Mouse (Mus musculus): ENCODE results near the gene Unc5a.

- TF ChIP-seq HCFC1 (IDR thresholded peaks at IDR 0.05; ENCODE audit: borderline replicate concordance, insufficient read depth, low read length) = no peak
- TF ChIP-seq ZC3H11A (IDR thresholded peaks at IDR 0.05; ENCODE audit: borderline replicate concordance, low read depth, low read length) = no peak
- TF ChIP-seq CHD2 (IDR thresholded peaks at IDR 0.05; ENCODE audit: low read depth, low read length) = no peak
- no peak for TF ChIP-seq ZNF384 (IDR thresholded peaks at IDR 0.05; ENCODE audit: low read depth, low read length)
Observed at GRCm38 (mm10) chr13:54967501-54967900, 18.3 kb downstream of the Unc5a start.
